Mouse (Mus musculus): Measurements from ENCODE around the gene Eif1ad.

DNA sequence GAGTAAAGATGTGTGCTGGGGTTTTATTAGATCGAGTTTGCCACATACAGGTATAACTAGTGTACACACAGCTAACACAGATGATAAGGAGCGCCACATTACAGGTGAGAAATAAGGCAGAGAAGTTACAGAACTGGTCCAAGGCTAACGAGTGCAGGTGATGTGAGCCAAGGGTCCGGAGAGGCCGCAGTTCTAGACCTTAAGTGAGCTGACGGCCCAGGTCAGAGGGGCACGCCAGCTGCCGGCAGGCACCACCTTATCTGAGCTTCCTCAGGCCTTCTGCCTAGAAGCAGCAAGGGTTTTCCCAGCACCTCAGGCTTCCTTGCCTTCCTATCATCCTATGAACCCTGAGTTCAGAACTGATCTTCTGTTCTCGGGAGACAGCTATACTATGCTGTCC is 53.1 kb downstream of the Eif1ad start:
- TF ChIP-seq CTCF (IDR thresholded peaks at IDR 0.05; ENCODE audit: low read depth, low read length) (no peak), GATA1 (IDR thresholded peaks at IDR 0.05; ENCODE audit: borderline replicate concordance, low read length) (no peak)
